Mouse (Mus musculus) heart, postnatal 0 days (tissue): ENCODE data around the gene Ctdnep1. TPM values are rescaled to one million over a fixed set of nuclear protein-coding genes. Genes with fewer than 3 reads are reported as not detected.
A peak's percentile ranks its signal among the peaks of the same experiment; 100 is the strongest.

Experiments used
- ATAC-seq: fragments of 200-750 bp; cut with Nextera tagmentation; 2 replicates; pipeline ENCODE4 v1.8.0; 2017; ENCODE audit warnings: low read depth, moderate number of reproducible peaks, moderate library complexity; ENCODE audit not compliant: insufficient read depth
- DNase-seq: peaks from one replicate; pipeline ENCODE4 v3.0.0-alpha.2; 2016; ENCODE audit warnings: low spot score
- H3K27ac ChIP-seq: fragments of 300-500 bp; sonication (generic); 2 replicates; pipeline ENCODE4 v1.5.1; 2014; ENCODE audit warnings: low read depth, mild to moderate bottlenecking
- H3K27me3 ChIP-seq: fragments of 300-500 bp; sonication (generic); 2 replicates; pipeline ENCODE4 v1.6.1; 2014; ENCODE audit warnings: low read length, mixed read lengths; ENCODE audit not compliant: control insufficient read depth, insufficient read depth
- H3K36me3 ChIP-seq: fragments of 300-500 bp; sonication (generic); replicated peaks from 2 replicates; pipeline ENCODE4 v1.6.1; 2014; ENCODE audit warnings: low read length, mixed read lengths; ENCODE audit not compliant: control insufficient read depth, insufficient read depth
- H3K4me1 ChIP-seq: fragments of 300-500 bp; sonication (generic); 2 replicates; pipeline ENCODE4 v1.6.1; 2014; ENCODE audit warnings: antibody characterized with exemption; ENCODE audit not compliant: control insufficient read depth, insufficient read depth
- H3K4me2 ChIP-seq: fragments of 300-500 bp; sonication (generic); 2 replicates; pipeline ENCODE4 v1.6.1; 2014; ENCODE audit warnings: low read depth, mild to moderate bottlenecking, low read length, moderate library complexity
- H3K4me3 ChIP-seq: fragments of 300-500 bp; sonication (generic); 2 replicates; pipeline ENCODE4 v1.5.1; 2014; ENCODE audit warnings: low read depth, low read length
- H3K9ac ChIP-seq: fragments of 300-500 bp; sonication (generic); replicated peaks from 2 replicates; pipeline ENCODE4 v1.6.1; 2014; ENCODE audit warnings: low read depth, low read length, mixed read lengths
- H3K9me3 ChIP-seq: fragments of 300-500 bp; sonication (generic); replicated peaks from 2 replicates; pipeline ENCODE4 v1.6.1; 2016; ENCODE audit warnings: low read length; ENCODE audit not compliant: control insufficient read depth
- CTCF ChIP-seq: IDR thresholded peaks from 2 replicates; pipeline ENCODE4 v1.5.1; 2016; ENCODE audit warnings: antibody characterized with exemption, control low read depth, low read depth
- EP300 ChIP-seq: IDR thresholded peaks from 2 replicates; pipeline ENCODE4 v1.6.1; 2016; ENCODE audit warnings: antibody characterized with exemption, low read depth
- WGBS: fragments of 180-500 bp; shearing (Covaris S2); extraction: QIAGEN DNeasy Blood & Tissue Kit; methylation state at CpG from one replicate; pipeline ENCODE4 v1.1.7; 2014; 5-methylcytosine and 5-hydroxymethylcytosine counted together
- polyA plus RNA-seq: library from polyadenylated mRNA; unstranded; fragments of >200 nt; fragmentation: Nextera tagmentation; extraction: Ambion mirVana; gene quantifications from 2 replicates; pipeline ENCODE4 v1.2.1, GENCODE M21; 2015
- total RNA-seq: library from RNA; depleted of rRNA; stranded (reverse); fragments of >200 nt; gene quantifications from 2 replicates; pipeline ENCODE4 v1.2.3, GENCODE M21; 2014; ENCODE audit warnings: low replicate concordance

The Ctdnep1 gene
- total and polyA plus RNA-seq, 2 experiments from 2014 or later, result 24.8 to 45.6 TPM

DNA sequence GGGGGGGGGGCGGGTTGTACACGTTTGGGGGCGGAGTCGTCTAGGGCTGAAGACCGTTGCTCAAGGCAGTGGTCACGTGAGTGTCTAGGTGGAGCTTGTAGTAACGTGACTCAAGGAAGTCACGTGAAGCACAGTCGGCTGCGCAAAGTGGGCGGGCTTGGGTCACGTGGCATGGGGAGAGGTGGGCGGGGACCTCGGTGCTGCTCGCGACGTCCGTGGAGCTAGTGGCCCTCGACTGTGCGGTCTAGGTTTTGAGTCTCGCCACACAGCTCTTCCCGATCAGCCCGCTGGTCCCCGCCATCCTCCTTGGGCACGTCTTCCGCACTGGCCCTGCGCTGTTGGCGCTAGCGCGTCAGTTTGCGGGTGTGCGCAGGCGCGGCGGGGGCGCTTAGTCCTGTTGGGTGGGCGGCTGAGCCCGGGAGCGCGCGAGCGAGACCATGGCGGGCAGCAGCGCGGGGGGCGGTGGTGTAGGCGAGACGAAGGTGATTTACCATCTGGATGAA is 19.5 kb downstream of the Ctdnep1 start, which contains the start of gene Dvl2:
Gene Dvl2 (plus strand): TSS at position 200 of the 503 bp plus-strand sequence.
- Histone ChIP-seq H3K27ac (peak within 1 kb of the TSS; percentile 87), H3K9me3 (no peaks in the 10 kb centered on the region), H3K36me3 (peaks cover 32% of the 10 kb centered on the region), H3K27me3 (no peaks in the 10 kb centered on the region), H3K9ac (peak within 1 kb of the TSS; percentile 77), H3K4me3 (peak within 1 kb of the TSS; percentile 86), H3K4me1 (peaks cover 11% of the 10 kb centered on the region), H3K4me2 (peak within 1 kb of the TSS; percentile 96)
- TF ChIP-seq EP300, result peak; percentile 79; the same call in 1 of the 2 replicates
- TF ChIP-seq CTCF, result no peak
- under 1% methylated on average over 46 of the region's 48 CpGs for WGBS
- ATAC-seq (peak; percentile 54), DNase-seq (peak; percentile 98)

DNA sequence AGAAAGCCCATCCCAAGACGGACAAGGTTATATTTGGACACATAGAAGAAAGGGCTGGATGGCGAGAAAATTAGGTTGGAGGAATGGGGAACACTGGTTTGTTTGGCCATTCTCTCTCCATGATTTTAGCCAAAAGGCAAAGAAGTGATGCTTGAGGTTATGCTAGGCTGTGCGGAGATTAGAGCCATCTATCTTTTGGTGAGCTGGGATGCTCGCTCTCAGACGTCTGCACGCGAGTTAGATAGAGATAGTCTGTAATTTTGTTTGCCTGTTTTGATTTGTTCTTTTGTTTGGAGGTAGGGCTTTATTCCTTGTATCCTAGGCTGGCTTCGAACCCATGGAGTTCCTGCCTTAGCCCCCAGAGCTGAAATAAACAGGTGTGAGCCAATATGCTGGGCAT is 20.2 kb downstream of the Ctdnep1 start:
- DNase-seq, result no peak
- peak overlapping the region; percentile 87; the same call in 1 of the 2 replicates for H3K27ac ChIP-seq
- no peaks in the 10 kb centered on the region for H3K9me3 ChIP-seq
- WGBS, result 7% methylated on average over 8 of the region's 8 CpGs
- ATAC-seq, result no peak
- peaks cover 11% of the 10 kb centered on the region for H3K4me1 ChIP-seq
- TF ChIP-seq CTCF (no peak), EP300 (no peak)
- H3K4me2 ChIP-seq, result peak overlapping the region; percentile 96
- H3K36me3 ChIP-seq, result peaks cover 38% of the 10 kb centered on the region
- no peaks in the 10 kb centered on the region for H3K27me3 ChIP-seq
- H3K9ac ChIP-seq, result peak overlapping the region; percentile 77
- H3K4me3 ChIP-seq, result peak overlapping the region; percentile 86

DNA sequence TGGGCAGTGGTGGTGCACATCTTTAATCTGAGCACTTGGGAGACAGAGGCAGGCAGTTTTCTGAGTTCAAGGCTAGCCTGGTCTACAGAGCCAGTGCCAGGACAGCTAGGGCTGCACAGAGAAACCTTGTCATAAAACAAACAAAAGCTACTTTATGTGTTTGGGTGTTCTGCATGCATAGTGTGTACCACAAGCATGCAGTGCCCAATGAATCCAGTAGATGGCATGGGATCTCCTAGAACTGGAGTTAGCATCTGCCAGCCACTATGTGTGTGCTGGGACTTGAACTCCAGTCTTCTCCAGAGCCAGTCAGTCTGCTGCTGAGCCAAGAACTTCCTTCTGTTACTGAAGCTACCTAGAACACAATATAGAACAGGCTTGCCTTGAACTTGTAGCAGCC is 20.9 kb downstream of the Ctdnep1 start:
- Histone ChIP-seq H3K36me3 (peaks cover 45% of the 10 kb centered on the region), H3K9ac (no peak overlapping the region)

DNA sequence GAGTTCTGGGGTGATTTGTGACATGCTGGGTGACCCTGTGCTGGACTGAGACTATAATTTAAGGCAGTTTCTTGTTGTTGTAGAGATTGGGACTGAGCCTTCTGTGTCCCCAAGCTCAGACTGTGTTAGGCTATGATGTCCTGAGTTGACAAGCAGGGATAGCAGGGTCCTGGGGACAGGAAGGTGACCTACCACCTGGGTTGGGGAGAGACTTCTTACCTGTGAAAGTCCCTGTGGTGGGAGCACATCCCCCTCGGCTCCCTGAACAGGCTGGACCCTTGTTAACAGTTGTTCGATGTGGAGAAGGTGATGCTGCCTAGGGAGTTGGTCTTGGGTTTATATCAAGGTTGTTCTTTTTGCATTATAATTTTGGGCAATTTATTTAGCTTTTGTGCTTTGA is 21.5 kb downstream of the Ctdnep1 start:
- Histone ChIP-seq H3K9ac (no peak overlapping the region), H3K36me3 (peaks cover 51% of the 10 kb centered on the region), H3K27me3 (no peaks in the 10 kb centered on the region), H3K9me3 (no peaks in the 10 kb centered on the region), H3K4me1 (peaks cover 11% of the 10 kb centered on the region), H3K4me3 (no peak overlapping the region), H3K4me2 (no peak overlapping the region), H3K27ac (no peak overlapping the region)
- no peak for TF ChIP-seq CTCF
- no peak for TF ChIP-seq EP300
- 95% methylated on average over 2 of the region's 2 CpGs for WGBS
- DNase-seq (no peak), ATAC-seq (no peak)

More for the DNA sequence above, 20.9 kb downstream of the Ctdnep1 start:
- Histone ChIP-seq H3K4me3 (no peak overlapping the region), H3K9me3 (no peaks in the 10 kb centered on the region), H3K4me2 (peak overlapping the region; percentile 96; the same call in 1 of the 2 replicates), H3K27ac (no peak overlapping the region), H3K4me1 (peaks cover 11% of the 10 kb centered on the region), H3K27me3 (no peaks in the 10 kb centered on the region)
- ATAC-seq (no peak), DNase-seq (no peak)
- no peak for TF ChIP-seq EP300
- peak; percentile 53 for TF ChIP-seq CTCF

DNA sequence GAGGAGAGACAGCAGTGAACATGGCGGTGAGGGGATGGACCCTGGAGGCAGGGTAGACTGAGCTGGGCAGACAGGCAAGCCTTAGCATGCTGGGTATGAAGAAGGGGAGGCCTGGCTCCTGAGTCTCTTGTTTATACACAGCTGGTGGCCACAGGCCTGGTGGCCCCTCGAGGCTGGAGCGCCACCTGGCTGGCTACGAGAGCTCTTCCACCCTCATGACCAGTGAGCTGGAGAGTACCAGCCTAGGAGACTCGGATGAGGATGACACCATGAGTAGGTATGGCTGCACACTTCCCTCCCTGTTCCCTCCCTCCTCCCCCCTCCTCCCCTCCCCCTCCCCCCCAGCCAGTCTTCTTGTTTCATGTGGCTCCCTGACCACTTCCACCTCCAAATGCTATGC is 24.6 kb downstream of the Ctdnep1 start:
- Histone ChIP-seq H3K4me1 (peaks cover 11% of the 10 kb centered on the region), H3K9ac (no peak overlapping the region), H3K9me3 (no peaks in the 10 kb centered on the region), H3K36me3 (peaks cover 60% of the 10 kb centered on the region), H3K4me2 (no peak overlapping the region), H3K27ac (no peak overlapping the region), H3K4me3 (no peak overlapping the region), H3K27me3 (no peaks in the 10 kb centered on the region)
- no peak for ATAC-seq
- TF ChIP-seq CTCF (peak; percentile 48), EP300 (no peak)
- DNase-seq, result no peak
- 50% methylated on average over 5 of the region's 5 CpGs for WGBS

DNA sequence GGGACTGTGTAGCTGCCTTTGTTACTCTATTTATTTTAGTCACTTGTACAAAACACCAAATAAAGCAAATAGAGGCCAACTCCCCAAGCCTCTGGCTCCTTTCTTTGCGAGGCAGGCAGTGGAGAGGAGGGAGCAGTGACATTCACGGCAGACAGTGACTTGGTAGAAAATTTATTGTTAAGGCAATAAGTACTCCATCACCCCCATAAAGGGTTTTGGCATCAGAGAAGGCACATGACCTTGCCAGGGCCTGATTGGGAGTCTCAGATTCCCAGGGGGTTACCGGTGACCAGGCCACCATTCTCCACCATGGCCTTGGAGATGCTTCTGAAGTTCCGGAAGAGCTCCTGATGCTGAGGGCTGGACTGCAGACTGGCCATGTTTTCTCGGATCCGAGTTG is 29.1 kb downstream of the Ctdnep1 start:
- no peak for DNase-seq
- Histone ChIP-seq H3K9me3 (no peaks in the 10 kb centered on the region), H3K27ac (no peak overlapping the region), H3K9ac (no peak overlapping the region), H3K4me1 (peaks cover 10% of the 10 kb centered on the region; the same call in 1 of the 2 replicates), H3K4me2 (no peak overlapping the region), H3K36me3 (peaks cover 89% of the 10 kb centered on the region), H3K4me3 (no peak overlapping the region), H3K27me3 (no peaks in the 10 kb centered on the region)
- TF ChIP-seq EP300, result no peak
- TF ChIP-seq CTCF, result no peak
- no peak for ATAC-seq
- 90% methylated on average over 6 of the region's 6 CpGs for WGBS
